Comparison of ENCODE assay signal across 32 mouse cellular contexts in the genomic region with DNA sequence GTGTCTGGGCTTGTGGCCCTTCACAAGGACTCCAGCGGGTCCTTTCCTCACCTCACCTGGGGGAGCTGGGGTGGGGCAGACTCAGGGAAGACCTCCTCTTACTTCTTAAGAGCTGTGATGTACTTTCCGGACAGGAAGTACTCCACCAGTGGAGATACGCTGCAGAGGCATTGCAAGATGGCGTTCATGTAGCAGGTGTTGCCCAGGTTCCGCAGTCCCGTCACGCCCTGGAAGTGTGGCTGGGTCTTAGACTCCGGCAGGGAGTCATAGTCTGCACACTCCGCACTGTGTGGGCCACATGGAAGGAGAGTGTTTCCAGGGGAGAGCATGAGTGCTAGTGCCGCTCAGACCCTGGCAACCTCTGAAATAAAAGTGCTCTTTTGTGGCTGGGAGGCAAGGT. TPM values are rescaled to one million over a fixed set of nuclear protein-coding genes. Genes with fewer than 3 reads are reported as not detected.
"Had no signal": no experiment of that assay in that cellular context is flagged by ENCODE, and none has a peak within 500 bp of the region (broad histone marks: within the 10 kb centered on the region; RNA-seq: fewer than 3 reads in every experiment).

No protein-coding gene starts in this region.

- H3K4me3 ChIP-seq: gastrocnemius, adult 2 months; heart, embryonic 10.5 days; heart, embryonic 12.5 days; hindbrain, embryonic 10.5 days; hindbrain, embryonic 12.5 days; kidney, embryonic 15.5 days; limb, embryonic 12.5 days; liver, embryonic 13.5 days; liver, embryonic 15.5 days had no signal

- DNase-seq: gastrocnemius, adult 2 months; gastrocnemius, postnatal 10 days; gastrocnemius, postnatal 25 days; heart, adult 18-20 months; heart, postnatal 10 days; heart, postnatal 4 days; kidney, adult 11 months; kidney, adult 2 months; kidney, adult 9 months; kidney, postnatal 14 days; kidney, postnatal 36 days; layer of hippocampus, adult 9-11 months; layer of hippocampus, postnatal 36 days; left cerebral cortex, postnatal 4 days; liver; liver, embryonic 13.5 days had no signal

- H3K27ac ChIP-seq: gastrocnemius, adult 2 months; heart, embryonic 10.5 days; hindbrain, embryonic 10.5 days; hindbrain, embryonic 12.5 days; hindbrain, embryonic 14.5 days; kidney, embryonic 15.5 days; kidney, postnatal 0 days; limb, embryonic 12.5 days; liver, embryonic 13.5 days; liver, embryonic 15.5 days had no signal

- H3K4me1 ChIP-seq: heart, embryonic 10.5 days; heart, embryonic 12.5 days; hindbrain, embryonic 12.5 days; kidney, embryonic 15.5 days; limb, embryonic 12.5 days; liver, embryonic 13.5 days; liver, embryonic 15.5 days had no signal

- H3K4me2 ChIP-seq: heart, embryonic 12.5 days; hindbrain, embryonic 12.5 days; hindbrain, embryonic 14.5 days; kidney, embryonic 15.5 days; limb, embryonic 12.5 days; liver, embryonic 11.5 days; liver, embryonic 13.5 days; liver, embryonic 15.5 days had no signal

- H3K9me3 ChIP-seq: heart, embryonic 10.5 days; heart, embryonic 12.5 days; hindbrain, embryonic 10.5 days; hindbrain, embryonic 12.5 days; kidney, embryonic 15.5 days; limb, embryonic 12.5 days; liver, embryonic 13.5 days; liver, embryonic 15.5 days had no signal

- H3K36me3 ChIP-seq: heart, embryonic 10.5 days; heart, embryonic 12.5 days; hindbrain, embryonic 10.5 days; hindbrain, embryonic 12.5 days; kidney, embryonic 15.5 days; limb, embryonic 12.5 days; liver, embryonic 13.5 days; liver, embryonic 15.5 days had no signal

- H3K27me3 ChIP-seq: heart, embryonic 12.5 days; hindbrain, embryonic 12.5 days; kidney, embryonic 15.5 days; limb, embryonic 12.5 days; liver, embryonic 13.5 days; liver, embryonic 15.5 days had no signal

- H3K9ac ChIP-seq: heart, embryonic 12.5 days; hindbrain, embryonic 12.5 days; hindbrain, embryonic 14.5 days; kidney, embryonic 15.5 days; limb, embryonic 12.5 days; liver, embryonic 13.5 days; liver, embryonic 15.5 days had no signal

- ATAC-seq: hindbrain, embryonic 16.5 days; intestine, embryonic 16.5 days had no signal

RNA-seq across cellular contexts. Expression of a gene that starts 3.0 kb away (rescaled TPM):
- total RNA-seq: gastrocnemius, postnatal 10 days; gastrocnemius, postnatal 25 days; gastrocnemius, postnatal 4 days; granulocyte monocyte progenitor cell, adult 5-6 weeks; heart, adult 18-20 months; heart, postnatal 10 days; heart, postnatal 25 days; heart, postnatal 4 days; left cerebral cortex, postnatal 10 days; left cerebral cortex, postnatal 4 days had no signal
